Mouse (Mus musculus): ENCODE results near the gene H2al1e. TPM values are rescaled to one million over a fixed set of nuclear protein-coding genes. Genes with fewer than 3 reads are reported as not detected.
A peak's percentile ranks its signal among the peaks of the same experiment; 100 is the strongest.
"Not testable (repeated sequence)": the region's sequence is repeated elsewhere in the genome, so short reads cannot be mapped to it uniquely, and the experiment has no call there.

The H2al1e gene
- total RNA-seq (2021): not detected
- long read RNA-seq, experiment 1: 0 reads
- long read RNA-seq, experiment 2: 0 reads

GRCm38 (mm10) chrX:11311634-11312033 lies at the start of gene H2al1e:
Gene H2al1e (plus strand): TSS chrX:11311934.
- DNase-seq; H3K4me3 ChIP-seq; intact Hi-C loops (cut with DNase I); H3K27ac ChIP-seq: not testable (repeated sequence)

GRCm38 (mm10) chrX:11264918-11265317 lies 46.8 kb upstream of the H2al1e start:
- no peak for DNase-seq
- no peak for TF ChIP-seq CTCF (IDR thresholded peaks at IDR 0.05)
- no peak overlapping the region for H3K4me3 ChIP-seq
- no peak overlapping the region for H3K27ac ChIP-seq
- intact Hi-C loops (cut with DNase I): no loop called here

GRCm38 (mm10) chrX:11267791-11268190 lies 43.9 kb upstream of the H2al1e start:
- no peak overlapping the region for H3K27ac ChIP-seq
- no peak overlapping the region for H3K4me3 ChIP-seq
- DNase-seq: peak; percentile 32
- TF ChIP-seq CTCF (IDR thresholded peaks at IDR 0.05): no peak
- intact Hi-C loops (cut with DNase I): no loop called here

DNA sequence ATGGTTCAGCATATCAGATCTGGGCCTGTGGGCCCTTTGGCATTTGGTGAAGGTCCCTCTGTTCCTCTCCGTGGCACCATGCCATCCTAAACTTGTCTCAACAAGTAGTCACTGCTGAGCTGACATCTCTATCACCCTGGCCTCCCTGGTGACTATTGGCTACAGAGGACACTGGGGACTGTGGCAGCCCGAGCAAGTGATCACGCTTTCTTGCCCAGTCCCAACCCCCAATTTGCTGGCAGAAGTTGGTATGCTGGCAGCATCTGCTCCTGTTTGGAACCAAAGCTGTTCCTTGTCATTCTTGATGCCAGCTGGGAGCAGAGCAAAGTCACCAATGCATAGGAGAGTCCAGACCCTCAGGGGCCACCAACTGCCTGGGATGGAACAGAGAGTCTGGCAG lies 42.7 kb upstream of the H2al1e start:
- peak; percentile 18 for DNase-seq
- H3K4me3 ChIP-seq: no peak overlapping the region
- intact Hi-C loops (cut with DNase I): no loop called here
- TF ChIP-seq CTCF (IDR thresholded peaks at IDR 0.05): no peak
- H3K27ac ChIP-seq: no peak overlapping the region

GRCm38 (mm10) chrX:11273190-11273589 lies 38.5 kb upstream of the H2al1e start:
- no peak for TF ChIP-seq CTCF (IDR thresholded peaks at IDR 0.05)
- Histone ChIP-seq H3K27ac (no peak overlapping the region), H3K4me3 (no peak overlapping the region)
- DNase-seq: no peak
- intact Hi-C loops (cut with DNase I): no loop called here

DNA sequence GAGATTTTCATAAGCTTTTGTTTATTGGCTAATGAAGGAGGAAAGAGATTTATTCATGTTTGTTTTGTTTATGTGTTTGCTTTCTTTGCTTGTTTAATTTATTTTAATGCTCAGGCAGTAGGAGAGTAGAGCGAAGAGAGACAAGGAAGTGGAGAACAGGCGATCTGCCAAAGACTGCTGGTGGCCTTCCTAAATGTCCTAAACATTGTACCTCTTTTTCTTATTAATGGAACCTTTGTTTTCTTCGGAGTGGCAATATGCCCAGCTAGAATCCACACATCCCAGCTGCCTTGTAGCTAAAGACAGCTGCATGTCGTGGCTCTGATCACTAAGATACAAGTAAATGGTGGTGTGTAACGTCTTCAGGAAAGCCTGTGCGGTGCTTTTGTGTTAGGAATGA lies 34.7 kb upstream of the H2al1e start:
- no peak for TF ChIP-seq CTCF (IDR thresholded peaks at IDR 0.05)
- intact Hi-C loops (cut with DNase I): no loop called here
- Histone ChIP-seq H3K27ac (no peak overlapping the region), H3K4me3 (no peak overlapping the region)
- no peak for DNase-seq

GRCm38 (mm10) chrX:11280741-11281140 lies 31.0 kb upstream of the H2al1e start:
- Histone ChIP-seq H3K27ac (no peak overlapping the region), H3K4me3 (no peak overlapping the region)
- TF ChIP-seq CTCF (IDR thresholded peaks at IDR 0.05): no peak
- DNase-seq: no peak
- intact Hi-C loops (cut with DNase I): no loop called here

- no peak for TF ChIP-seq CTCF (IDR thresholded peaks at IDR 0.05)
- intact Hi-C loops (cut with DNase I): no loop called here
- DNase-seq: no peak
- Histone ChIP-seq H3K4me3 (no peak overlapping the region), H3K27ac (no peak overlapping the region)
Measured at GRCm38 (mm10) chrX:11288306-11288882, 23.3 kb upstream of the H2al1e start.

GRCm38 (mm10) chrX:11289244-11289643 lies 22.5 kb upstream of the H2al1e start:
- intact Hi-C loops (cut with DNase I): no loop called here
- H3K27ac ChIP-seq: no peak overlapping the region
- DNase-seq: no peak
- TF ChIP-seq CTCF (IDR thresholded peaks at IDR 0.05): no peak
- H3K4me3 ChIP-seq: no peak overlapping the region

GRCm38 (mm10) chrX:11298957-11299356 lies 12.8 kb upstream of the H2al1e start, which contains the start of gene H2al1a:
Gene H2al1a (plus strand): TSS chrX:11299257.
- DNase-seq; H3K4me3 ChIP-seq; intact Hi-C loops (cut with DNase I); H3K27ac ChIP-seq: not testable (repeated sequence)

DNA sequence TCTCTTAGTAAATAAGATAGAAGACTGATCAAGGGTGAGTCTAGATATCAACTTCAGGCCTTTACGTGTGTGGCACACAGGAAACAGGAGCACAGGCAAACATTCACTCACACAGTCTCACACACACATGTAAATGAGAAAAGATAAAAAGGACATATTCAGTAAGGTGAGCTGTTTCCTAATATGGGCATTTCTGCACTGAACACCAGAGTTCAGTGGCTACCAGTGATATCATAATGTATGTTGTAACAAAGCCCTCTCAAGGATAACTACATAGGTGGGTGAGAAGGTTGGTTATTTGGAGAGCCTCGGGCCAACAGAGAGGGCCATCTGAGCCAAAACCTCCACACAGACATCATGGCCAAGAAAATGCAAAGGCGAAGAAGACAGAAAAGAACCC lies 9.6 kb upstream of the H2al1e start, which contains the start of gene H2al1b:
Gene H2al1b (plus strand): TSS at position 301 of the 400 bp plus-strand sequence.
- H3K4me3 ChIP-seq; intact Hi-C loops (cut with DNase I); DNase-seq; H3K27ac ChIP-seq: not testable (repeated sequence)

- H3K4me3 ChIP-seq; H3K27ac ChIP-seq; intact Hi-C loops (cut with DNase I); DNase-seq: not testable (repeated sequence)
Measured at GRCm38 (mm10) chrX:11305355-11305754, 6.4 kb upstream of the H2al1e start, which contains the start of gene H2al1c. Gene H2al1c (plus strand): TSS chrX:11305655.

DNA sequence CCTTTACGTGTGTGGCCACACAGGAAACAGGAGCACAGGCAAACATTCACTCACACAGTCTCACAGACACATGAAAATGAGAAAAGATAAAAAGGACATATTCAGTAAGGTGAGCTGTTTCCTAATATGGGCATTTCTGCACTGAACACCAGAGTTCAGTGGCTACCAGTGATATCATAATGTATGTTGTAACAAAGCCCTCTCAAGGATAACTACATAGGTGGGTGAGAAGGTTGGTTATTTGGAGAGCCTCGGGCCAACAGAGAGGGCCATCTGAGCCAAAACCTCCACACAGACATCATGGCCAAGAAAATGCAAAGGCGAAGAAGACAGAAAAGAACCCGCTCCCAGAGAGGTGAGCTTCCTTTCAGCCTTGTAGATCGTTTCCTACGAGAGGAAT lies 3.2 kb upstream of the H2al1e start, which contains the start of gene H2al1d:
Gene H2al1d (plus strand): TSS at position 301 of the 400 bp plus-strand sequence.
- DNase-seq; H3K27ac ChIP-seq; intact Hi-C loops (cut with DNase I); H3K4me3 ChIP-seq: not testable (repeated sequence)

DNA sequence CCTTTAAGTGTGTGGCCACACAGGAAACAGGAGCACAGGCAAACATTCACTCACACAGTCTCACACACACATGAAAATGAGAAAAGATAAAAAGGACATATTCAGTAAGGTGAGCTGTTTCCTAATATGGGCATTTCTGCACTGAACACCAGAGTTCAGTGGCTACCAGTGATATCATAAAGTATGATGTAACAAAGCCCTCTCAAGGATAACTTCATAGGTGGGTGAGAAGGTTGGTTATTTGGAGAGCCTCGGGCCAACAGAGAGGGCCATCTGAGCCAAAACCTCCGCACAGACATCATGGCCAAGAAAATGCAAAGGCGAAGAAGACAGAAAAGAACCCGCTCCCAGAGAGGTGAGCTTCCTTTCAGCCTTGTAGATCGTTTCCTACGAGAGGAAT lies 3.1 kb downstream of the H2al1e start, which contains the start of gene H2al1f:
Gene H2al1f (plus strand): TSS at position 301 of the 400 bp plus-strand sequence.
- intact Hi-C loops (cut with DNase I); H3K27ac ChIP-seq; H3K4me3 ChIP-seq; DNase-seq: not testable (repeated sequence)

DNA sequence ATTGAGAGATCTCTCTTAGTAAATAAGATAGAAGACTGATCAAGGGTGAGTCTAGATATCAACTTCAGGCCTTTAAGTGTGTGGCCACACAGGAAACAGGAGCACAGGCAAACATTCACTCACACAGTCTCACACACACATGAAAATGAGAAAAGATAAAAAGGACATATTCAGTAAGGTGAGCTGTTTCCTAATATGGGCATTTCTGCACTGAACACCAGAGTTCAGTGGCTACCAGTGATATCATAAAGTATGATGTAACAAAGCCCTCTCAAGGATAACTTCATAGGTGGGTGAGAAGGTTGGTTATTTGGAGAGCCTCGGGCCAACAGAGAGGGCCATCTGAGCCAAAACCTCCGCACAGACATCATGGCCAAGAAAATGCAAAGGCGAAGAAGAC lies 6.2 kb downstream of the H2al1e start, which contains the start of gene H2al1g:
Gene H2al1g (plus strand): TSS at position 301 of the 400 bp plus-strand sequence.
- H3K4me3 ChIP-seq; intact Hi-C loops (cut with DNase I); H3K27ac ChIP-seq; DNase-seq: not testable (repeated sequence)

DNA sequence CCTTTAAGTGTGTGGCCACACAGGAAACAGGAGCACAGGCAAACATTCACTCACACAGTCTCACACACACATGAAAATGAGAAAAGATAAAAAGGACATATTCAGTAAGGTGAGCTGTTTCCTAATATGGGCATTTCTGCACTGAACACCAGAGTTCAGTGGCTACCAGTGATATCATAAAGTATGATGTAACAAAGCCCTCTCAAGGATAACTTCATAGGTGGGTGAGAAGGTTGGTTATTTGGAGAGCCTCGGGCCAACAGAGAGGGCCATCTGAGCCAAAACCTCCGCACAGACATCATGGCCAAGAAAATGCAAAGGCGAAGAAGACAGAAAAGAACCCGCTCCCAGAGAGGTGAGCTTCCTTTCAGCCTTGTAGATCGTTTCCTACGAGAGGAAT lies 9.5 kb downstream of the H2al1e start, which contains the start of gene H2al1h:
Gene H2al1h (plus strand): TSS at position 301 of the 400 bp plus-strand sequence.
- H3K4me3 ChIP-seq; DNase-seq; H3K27ac ChIP-seq; intact Hi-C loops (cut with DNase I): not testable (repeated sequence)

DNA sequence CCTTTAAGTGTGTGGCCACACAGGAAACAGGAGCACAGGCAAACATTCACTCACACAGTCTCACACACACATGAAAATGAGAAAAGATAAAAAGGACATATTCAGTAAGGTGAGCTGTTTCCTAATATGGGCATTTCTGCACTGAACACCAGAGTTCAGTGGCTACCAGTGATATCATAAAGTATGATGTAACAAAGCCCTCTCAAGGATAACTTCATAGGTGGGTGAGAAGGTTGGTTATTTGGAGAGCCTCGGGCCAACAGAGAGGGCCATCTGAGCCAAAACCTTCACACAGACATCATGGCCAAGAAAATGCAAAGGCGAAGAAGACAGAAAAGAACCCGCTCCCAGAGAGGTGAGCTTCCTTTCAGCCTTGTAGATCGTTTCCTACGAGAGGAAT lies 12.6 kb downstream of the H2al1e start, which contains the start of gene H2al1i:
Gene H2al1i (plus strand): TSS at position 301 of the 400 bp plus-strand sequence.
- DNase-seq; intact Hi-C loops (cut with DNase I): not testable (repeated sequence)

DNA sequence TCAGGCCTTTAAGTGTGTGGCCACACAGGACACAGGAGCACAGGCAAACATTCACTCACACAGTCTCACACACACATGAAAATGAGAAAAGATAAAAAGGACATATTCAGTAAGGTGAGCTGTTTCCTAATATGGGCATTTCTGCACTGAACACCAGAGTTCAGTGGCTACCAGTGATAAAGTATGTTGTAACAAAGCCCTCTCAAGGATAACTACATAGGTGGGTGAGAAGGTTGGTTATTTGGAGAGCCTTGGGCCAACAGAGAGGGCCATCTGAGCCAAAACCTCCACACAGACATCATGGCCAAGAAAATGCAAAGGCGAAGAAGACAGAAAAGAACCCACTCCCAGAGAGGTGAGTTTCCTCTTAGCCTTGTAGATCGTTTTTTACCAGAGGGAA lies 15.8 kb downstream of the H2al1e start, which contains the start of gene H2al1j:
Gene H2al1j (plus strand): TSS at position 301 of the 400 bp plus-strand sequence.
- DNase-seq; intact Hi-C loops (cut with DNase I); H3K4me3 ChIP-seq; H3K27ac ChIP-seq: not testable (repeated sequence)

More for the DNA sequence above, 12.6 kb downstream of the H2al1e start, which contains the start of gene H2al1i:
- not testable (repeated sequence) for H3K4me3 ChIP-seq, H3K27ac ChIP-seq

Data from gastrocnemius, adult 2 months (tissue).